Mouse (Mus musculus): ENCODE data around the gene S1pr2.

DNA sequence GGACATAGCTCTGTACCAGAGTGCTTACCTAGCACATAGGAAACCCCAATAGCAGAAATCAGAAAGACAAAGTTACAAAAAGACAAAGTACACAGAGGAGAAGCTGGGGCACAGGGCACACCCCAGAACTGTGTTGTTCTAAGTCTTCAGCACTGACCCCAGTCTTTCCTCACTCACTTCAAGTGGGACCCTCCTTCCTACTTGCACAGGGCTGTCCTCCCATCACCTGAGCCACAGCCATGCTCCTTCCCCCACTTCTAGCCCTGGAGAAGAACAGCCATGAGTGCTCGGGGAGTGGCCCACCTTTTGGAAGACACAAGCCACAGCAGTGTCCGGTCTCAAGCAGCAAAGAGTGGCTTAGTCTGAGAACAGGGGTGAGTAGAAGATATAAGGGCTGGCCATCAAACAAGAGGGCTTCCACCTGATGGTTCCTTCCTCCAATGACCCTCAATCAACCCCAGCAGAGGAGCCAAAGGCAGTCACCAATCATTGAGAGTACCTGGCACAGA is 17.1 kb downstream of the S1pr2 start, which contains the start of gene Dnmt1:
- TF ChIP-seq CTCF (IDR thresholded peaks at IDR 0.05 in 2 of 3, conservative IDR thresholded peaks at IDR 0.05 in 1 of 3; ENCODE audit: control insufficient read depth in 1 of 3, insufficient read depth in 1 of 3, low read depth in 2 of 3, low read length in 3 of 3, poor library complexity in 1 of 3, severe bottlenecking in 1 of 3) (no peak), POLR2A (IDR thresholded peaks at IDR 0.05; ENCODE audit: control insufficient read depth in 1 of 2, insufficient read depth in 1 of 2, low read depth in 1 of 2, low read length in 2 of 2, poor library complexity in 1 of 2) (no peak), SIN3A (IDR thresholded peaks at IDR 0.05; ENCODE audit: low read length) (no peak), ZNF384 (IDR thresholded peaks at IDR 0.05; ENCODE audit: low read depth, low read length) (no peak), EP300 (IDR thresholded peaks at IDR 0.05; ENCODE audit: low read depth in 1 of 2, low read length in 2 of 2) (no peak), UBTF (IDR thresholded peaks at IDR 0.05; ENCODE audit: borderline replicate concordance, insufficient read depth, low read depth, low read length) (no peak), SMC3 (IDR thresholded peaks at IDR 0.05; ENCODE audit: low read depth, low read length) (no peak), RCOR1 (IDR thresholded peaks at IDR 0.05; ENCODE audit: low read depth, low read length) (no peak), HCFC1 (IDR thresholded peaks at IDR 0.05; ENCODE audit: low read depth, low read length) (no peak), ZKSCAN1 (IDR thresholded peaks at IDR 0.05; ENCODE audit: low read depth, low read length) (no peak), NRF1 (IDR thresholded peaks at IDR 0.05; ENCODE audit: insufficient read depth, low read depth, low read length, poor library complexity, severe bottlenecking) (no peak), POLR2AphosphoS5 (IDR thresholded peaks at IDR 0.05; ENCODE audit: borderline replicate concordance, low read depth, low read length) (no peak), MYC (IDR thresholded peaks at IDR 0.05; ENCODE audit: low read depth, low read length) (no peak)

Data from MEL (cell line).